Mouse (Mus musculus) megakaryocyte, embryonic 14.5 days (primary cell): ENCODE measurements around the gene Pla2g2d.

Experiments used
- FLI1 ChIP-seq: IDR thresholded peaks from 2 replicates; pipeline ENCODE4 v1.6.1; 2012; ENCODE audit warnings: low read length, inconsistent platforms, mixed read lengths
- GATA1 ChIP-seq: IDR thresholded peaks from 3 replicates; pipeline ENCODE4 v1.6.1; 2012; ENCODE audit warnings: mixed read lengths, low read length, inconsistent platforms, borderline replicate concordance

DNA sequence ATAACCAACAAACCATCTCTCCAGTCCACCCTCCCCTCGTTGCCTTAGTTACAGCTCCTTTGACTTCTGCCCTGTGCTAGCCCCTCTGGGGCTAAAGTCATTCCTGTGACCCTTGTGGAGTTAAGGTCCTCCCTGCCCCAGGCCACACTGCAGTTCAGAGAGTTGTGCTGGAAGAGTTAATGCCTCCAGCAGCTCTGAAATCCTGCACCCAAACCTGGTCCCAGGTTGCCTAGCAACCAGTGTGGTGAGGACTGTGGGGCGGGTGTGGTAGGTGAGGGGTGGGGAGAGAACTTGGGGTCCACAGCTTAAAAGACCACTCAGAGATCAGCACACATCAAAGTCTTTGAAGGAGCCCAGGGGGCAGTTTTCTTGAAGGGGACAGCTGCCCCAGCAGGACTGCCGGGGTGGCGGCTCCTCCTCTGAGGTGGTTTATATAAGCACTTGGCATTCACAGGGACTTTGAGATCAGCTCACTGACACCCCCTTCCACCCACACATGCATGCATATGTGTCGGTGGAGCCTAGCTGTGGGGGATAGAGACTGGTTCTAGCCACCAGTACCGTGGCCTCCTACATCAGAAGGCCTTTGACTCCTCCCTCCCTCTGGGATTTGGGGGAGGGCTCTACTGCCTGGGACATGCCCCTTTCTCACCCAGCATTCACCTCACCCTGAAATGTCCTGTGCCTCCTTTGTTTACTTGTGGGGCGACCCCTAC is 36.2 kb upstream of the Pla2g2d start:
- TF ChIP-seq GATA1 = no peak
- no peak for TF ChIP-seq FLI1
